Mouse (Mus musculus): ENCODE data around the gene Mmp21.
"Not testable (repeated sequence)": the region's sequence is repeated elsewhere in the genome, so short reads cannot be mapped to it uniquely, and the experiment has no call there.

Gene Mmp21

GRCm38 (mm10) chr7:133679961-133680360 lies at the start of gene Mmp21:
Gene Mmp21, minus strand, starts transcription at chr7:133680061.
- DNase-seq (ENCODE audit: low read depth, low spot score), result no peak

GRCm38 (mm10) chr7:133729351-133729750 lies 49.5 kb upstream of the Mmp21 start:
- no peak for DNase-seq (ENCODE audit: low read depth, low spot score)

GRCm38 (mm10) chr7:133727027-133727426 lies 47.2 kb upstream of the Mmp21 start:
- no peak for DNase-seq (ENCODE audit: low read depth, low spot score)

- DNase-seq (ENCODE audit: low read depth, low spot score), result no peak
These were observed 45.7 kb upstream of the Mmp21 start for GRCm38 (mm10) chr7:133725571-133725970.

DNA sequence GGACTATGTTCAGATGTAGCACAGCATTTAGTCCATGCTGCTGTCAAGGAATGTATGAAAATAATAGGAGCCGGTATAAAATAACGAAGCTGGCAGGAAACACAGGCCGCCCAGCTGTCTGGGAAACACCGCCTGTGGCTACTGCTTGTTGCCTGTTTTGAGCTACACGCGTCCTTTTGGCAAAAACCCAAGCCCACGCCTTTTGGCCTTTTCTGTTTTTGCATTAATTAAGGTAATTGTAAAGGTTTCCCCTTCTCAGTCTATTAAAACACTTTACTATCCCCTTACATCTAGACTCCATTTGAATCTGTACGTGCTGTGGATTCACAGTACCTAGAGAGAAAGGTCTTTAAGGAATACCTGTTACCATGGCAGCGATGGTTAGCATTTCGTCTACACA lies 45.0 kb upstream of the Mmp21 start:
- no peak for DNase-seq (ENCODE audit: low read depth, low spot score)

DNA sequence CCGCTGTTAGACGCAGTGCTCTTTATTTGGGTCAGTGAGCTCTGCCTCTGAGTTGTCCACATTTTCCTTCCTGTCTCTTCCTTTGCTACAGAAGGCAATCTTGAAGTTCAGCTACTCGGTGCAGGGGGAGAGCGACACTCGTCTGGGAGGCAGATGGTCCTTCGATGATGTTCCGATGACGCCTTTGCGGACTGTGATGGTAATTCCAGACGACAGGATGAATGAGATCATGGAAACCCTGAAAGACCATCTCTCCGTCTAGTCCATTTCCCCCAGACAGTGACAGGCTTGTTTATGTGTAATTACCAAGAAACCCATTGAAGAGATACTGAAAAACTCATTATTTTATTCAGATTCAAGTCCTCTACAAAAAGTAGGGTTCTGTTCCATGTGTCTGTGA lies 40.8 kb upstream of the Mmp21 start:
- no peak for DNase-seq (ENCODE audit: low read depth, low spot score)

GRCm38 (mm10) chr7:133718580-133718979 lies 38.7 kb upstream of the Mmp21 start:
- peak; percentile 17 for DNase-seq (ENCODE audit: low read depth, low spot score)

- DNase-seq (ENCODE audit: low read depth, low spot score), result peak; percentile 8
These were observed 35.5 kb upstream of the Mmp21 start for GRCm38 (mm10) chr7:133715387-133715786.

DNA sequence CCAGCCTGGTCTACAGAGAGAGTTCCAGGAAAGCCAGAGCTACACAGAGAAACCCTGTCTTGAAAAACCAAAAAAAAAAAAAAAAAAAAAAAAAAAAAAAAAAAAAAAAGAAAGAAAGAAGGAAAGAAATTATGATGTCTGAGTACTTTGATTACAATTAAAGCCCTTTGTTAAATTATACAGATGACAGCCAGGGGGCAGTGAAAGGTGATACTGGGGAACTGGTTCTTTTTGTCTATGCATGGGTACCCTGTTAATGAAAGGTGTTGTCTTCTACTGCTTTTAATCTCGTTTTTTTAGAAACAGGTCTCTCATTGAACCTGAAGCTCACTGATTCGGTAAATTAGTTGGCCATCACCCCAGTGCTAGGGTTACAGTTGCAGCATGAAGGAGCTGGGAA lies 27.4 kb upstream of the Mmp21 start:
- DNase-seq (ENCODE audit: low read depth, low spot score), result peak; percentile 59

- no peak for DNase-seq (ENCODE audit: low read depth, low spot score)
These were observed 24.0 kb upstream of the Mmp21 start for GRCm38 (mm10) chr7:133703906-133704305.

- no peak for DNase-seq (ENCODE audit: low read depth, low spot score)
These were observed 22.5 kb upstream of the Mmp21 start for GRCm38 (mm10) chr7:133702333-133702732.

DNA sequence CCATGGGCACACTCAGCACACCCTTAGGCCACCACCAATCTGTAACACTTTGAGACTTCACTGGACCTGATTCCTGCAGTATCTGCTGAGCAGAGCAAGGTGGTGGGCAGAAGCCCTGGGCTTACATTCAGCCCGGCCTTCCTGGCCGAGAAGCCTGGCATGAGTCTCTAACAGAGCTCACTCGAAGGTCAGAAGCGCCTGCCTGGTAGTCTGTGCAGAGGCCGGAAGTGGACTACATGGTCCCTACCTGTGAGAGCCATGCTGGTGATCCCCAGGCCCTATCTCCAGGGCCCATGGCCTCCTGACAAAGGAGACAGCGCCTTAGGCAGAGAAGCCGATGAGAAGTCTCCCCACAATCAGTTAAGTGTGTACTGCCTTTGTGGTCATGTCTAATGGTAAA lies 21.5 kb upstream of the Mmp21 start:
- DNase-seq (ENCODE audit: low read depth, low spot score), result no peak

- DNase-seq (ENCODE audit: low read depth, low spot score), result no peak
These were observed 20.0 kb upstream of the Mmp21 start for GRCm38 (mm10) chr7:133699885-133700284.

DNA sequence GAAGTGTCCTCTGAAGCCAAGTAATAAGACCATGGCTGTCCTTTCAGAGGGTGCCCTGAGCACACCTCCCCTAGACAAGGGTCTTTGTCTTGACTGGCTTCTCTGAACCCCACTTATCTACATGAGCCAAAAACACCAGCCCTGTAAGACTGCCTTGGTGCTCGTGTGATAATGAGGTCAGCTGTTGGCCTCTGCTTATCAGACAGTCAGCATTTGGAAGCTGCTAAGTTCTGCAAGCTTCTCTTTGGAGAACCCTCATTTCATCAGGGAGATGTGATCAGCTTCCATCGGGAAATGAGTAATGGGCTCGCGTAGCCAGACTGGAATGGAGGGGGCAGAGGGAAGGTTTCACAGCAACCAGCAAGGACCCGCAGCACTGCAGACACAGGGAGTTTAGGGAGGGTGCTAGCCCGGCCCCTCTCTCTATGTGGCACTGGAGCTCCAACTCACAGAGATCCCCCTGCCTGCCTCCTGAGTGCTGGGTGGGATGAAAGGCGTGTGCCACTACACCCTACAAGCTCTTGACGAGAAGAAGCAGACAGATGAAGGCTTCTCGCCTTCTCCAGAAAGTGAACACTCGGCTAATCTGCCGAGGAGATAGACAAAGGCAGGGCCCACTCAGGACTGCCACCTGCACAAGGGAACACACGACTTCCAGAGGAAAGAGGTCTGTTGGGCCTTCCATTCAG lies 18.3 kb upstream of the Mmp21 start:
- no peak for DNase-seq (ENCODE audit: low read depth, low spot score)

GRCm38 (mm10) chr7:133685644-133686043 lies 5.8 kb upstream of the Mmp21 start:
- not testable (repeated sequence) for DNase-seq (ENCODE audit: low read depth, low spot score)

GRCm38 (mm10) chr7:133684701-133685100 lies 4.8 kb upstream of the Mmp21 start:
- no peak for DNase-seq (ENCODE audit: low read depth, low spot score)

- peak; percentile 59 for DNase-seq (ENCODE audit: low read depth, low spot score)
These were observed 4.2 kb upstream of the Mmp21 start for GRCm38 (mm10) chr7:133684110-133684509.

DNA sequence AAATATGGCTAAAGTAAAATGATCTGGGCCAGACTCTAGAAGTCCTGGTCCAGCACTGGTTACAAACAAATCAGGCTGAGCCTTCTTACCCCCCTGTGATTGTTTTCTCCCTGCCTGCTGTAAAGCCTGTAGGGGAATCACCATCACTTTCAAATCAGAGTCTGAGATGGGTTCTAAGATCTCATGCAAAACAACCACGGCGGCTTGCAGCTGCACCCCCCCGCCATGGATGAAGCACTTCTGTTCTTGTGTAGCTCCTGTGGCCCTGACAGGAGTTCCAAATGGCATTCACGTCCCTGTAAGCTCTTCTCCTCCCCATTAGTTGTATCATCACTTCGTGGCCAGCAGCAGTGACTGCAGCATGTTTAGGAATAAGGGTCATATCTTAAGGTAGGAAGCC lies 3.8 kb upstream of the Mmp21 start:
- DNase-seq (ENCODE audit: low read depth, low spot score), result peak; percentile 58

DNA sequence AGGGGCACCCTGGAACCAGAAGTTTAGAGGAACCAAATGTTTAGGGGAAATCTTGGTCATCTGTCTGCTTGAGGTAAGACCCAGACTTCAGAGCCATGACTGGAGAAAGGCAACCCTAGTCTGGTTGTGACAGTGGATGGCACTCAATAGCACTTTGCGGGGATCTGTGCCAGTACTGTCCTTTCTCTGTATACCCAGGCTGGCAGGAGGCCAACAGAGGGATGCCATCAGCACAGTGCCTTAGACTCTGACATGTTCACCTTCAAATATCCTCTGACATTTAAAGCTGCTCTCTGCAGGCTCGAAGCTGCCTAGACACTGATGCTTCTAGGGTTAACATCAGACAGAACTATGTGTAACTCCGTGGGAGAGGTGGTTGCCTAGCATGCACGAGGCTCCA lies 422 bp downstream of the Mmp21 start:
- DNase-seq (ENCODE audit: low read depth, low spot score), result no peak

GRCm38 (mm10) chr7:133678716-133679115 lies 1.1 kb downstream of the Mmp21 start:
- DNase-seq (ENCODE audit: low read depth, low spot score), result no peak

GRCm38 (mm10) chr7:133676002-133676401 lies 3.9 kb downstream of the Mmp21 start:
- peak; percentile 18 for DNase-seq (ENCODE audit: low read depth, low spot score)

DNA sequence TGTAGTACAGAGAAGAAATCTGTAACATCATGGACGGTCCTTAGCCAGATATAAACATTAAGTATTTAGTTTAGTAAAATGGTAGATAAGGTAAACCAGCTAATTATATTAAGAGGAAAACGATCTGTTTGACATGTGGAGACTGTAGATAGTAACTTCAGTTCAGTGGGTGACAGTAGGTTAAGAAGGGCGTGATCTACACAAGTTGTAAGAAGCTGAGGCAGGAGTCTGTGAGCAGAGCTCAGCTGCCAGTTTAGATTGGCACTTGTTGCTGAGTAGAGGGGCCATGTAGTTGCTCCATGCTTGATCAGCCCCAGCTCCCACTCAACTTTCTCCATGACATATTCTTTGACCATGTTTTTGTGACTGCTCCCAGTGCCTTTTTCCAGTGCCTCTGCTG lies 9.0 kb downstream of the Mmp21 start:
- no peak for DNase-seq (ENCODE audit: low read depth, low spot score)

- DNase-seq (ENCODE audit: low read depth, low spot score), result no peak
These were observed 9.9 kb downstream of the Mmp21 start for GRCm38 (mm10) chr7:133669946-133670345.

DNA sequence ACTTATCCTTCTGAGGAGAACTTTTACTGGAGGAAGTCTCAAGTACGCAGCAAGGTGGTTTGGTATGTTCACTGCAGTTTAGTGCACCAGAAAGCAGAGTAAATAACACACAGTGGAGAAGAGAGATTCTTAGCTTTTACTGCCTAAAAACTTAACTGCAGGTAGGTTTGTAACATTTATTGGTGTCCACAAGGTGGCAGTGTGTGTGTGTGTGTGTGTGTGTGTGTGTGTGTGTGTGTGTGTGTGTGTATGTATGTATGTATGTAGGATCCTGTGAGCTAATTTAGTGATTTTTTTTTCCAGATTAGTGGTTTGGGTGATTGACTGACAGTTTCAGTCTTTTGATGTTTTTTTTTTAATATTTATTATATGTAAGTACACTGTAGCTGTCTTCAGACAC lies 10.8 kb downstream of the Mmp21 start:
- peak; percentile 36 for DNase-seq (ENCODE audit: low read depth, low spot score)

All from A20 (cell line).